Mouse (Mus musculus): ENCODE measurements at regions not wholly inside any gene's neighbourhood (a gene's known extent, or its start where the extent isn't known, plus 50 kb on each side); places are given as distances from the start of the nearest gene placed in this dataset.

DNA sequence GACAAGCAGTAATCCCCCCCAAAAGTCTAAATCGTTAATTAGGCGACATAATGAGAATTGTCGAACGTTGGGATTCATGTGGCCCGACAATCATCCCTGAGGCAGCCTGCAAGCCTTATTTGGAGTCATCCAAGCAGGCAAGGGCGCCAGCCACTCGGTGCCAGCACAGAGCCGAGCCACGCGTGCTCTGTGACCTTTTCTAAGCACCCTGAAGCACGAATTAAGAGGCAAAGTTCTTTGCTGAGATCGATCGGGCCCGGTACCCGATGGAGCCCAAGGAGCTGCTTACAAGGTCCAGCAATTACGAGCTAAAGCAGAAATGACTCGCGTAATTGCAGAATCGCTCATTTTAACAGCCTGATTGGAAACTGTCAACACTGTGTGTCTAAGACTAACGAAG lies 61.9 kb upstream of the Ppp2r5c start:
- no peak for DNase-seq
- TF ChIP-seq CTCF (IDR thresholded peaks at IDR 0.05; ENCODE audit: borderline replicate concordance, control insufficient read depth, extremely low read depth, insufficient read depth, low read length, poor library complexity) (no peak), POLR2A (IDR thresholded peaks at IDR 0.05; ENCODE audit: control insufficient read depth, extremely low read depth, insufficient read depth, low read length, poor library complexity) (no peak)
- no peak overlapping the region for H3K27ac ChIP-seq (ENCODE audit: control insufficient read depth, insufficient read depth, low read length)
- no peak overlapping the region for H3K4me3 ChIP-seq (ENCODE audit: control insufficient read depth, insufficient read depth, low read length)
- H3K4me1 ChIP-seq (replicated peaks; ENCODE audit: control insufficient read depth, insufficient read depth, low read length): 0 out of 2 replicates have a peak, but pooled peaks cover 2% of the 10 kb centered on the region
- WGBS: 92% methylated on average over 20 of the region's 20 CpGs
- no peaks in the 10 kb centered on the region for H3K27me3 ChIP-seq (ENCODE audit: control insufficient read depth, insufficient read depth, low read length)
- no peaks in the 10 kb centered on the region for H3K36me3 ChIP-seq (ENCODE audit: control insufficient read depth, insufficient read depth, low read length)

DNA sequence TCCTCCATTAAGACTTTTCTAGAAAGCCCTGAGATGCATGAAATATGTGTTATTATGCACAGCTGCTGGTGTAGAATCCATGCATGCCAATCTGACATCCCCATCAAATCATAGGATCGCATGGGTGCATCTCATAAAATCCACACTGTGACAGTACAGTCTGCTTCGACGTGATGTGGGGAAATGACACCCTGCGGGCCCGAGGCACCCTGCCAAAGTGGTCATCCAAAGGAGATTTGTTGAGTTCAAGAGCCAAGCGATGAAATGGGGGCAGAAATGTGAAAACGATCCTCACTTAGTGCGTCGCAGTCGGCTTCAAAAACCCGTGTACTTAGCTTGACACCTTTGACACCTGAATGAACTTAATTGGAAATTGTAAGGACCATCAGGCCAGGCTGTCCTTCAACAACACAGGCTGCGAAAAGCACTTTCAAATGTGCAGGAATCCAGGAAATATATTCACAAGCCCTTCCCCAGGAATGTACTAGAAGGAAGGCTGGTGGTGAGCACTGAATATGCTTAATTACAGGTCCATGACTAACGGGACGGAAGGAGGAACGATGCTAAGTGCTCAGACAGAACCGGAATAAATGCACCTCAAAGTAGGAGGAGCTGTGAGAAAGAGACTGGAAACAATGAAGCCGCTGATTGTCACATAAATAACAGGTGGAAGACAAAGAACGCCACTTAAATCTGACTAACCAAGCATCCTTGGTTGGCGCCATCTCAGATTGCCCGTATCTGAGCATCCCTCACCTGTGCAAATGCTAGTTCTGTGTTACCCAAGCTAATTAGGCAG lies 60.9 kb upstream of the Ppp2r5c start:
- no peak overlapping the region for H3K4me3 ChIP-seq (ENCODE audit: control insufficient read depth, insufficient read depth, low read length)
- 89% methylated on average over 20 of the region's 20 CpGs for WGBS
- H3K36me3 ChIP-seq (ENCODE audit: control insufficient read depth, insufficient read depth, low read length): no peaks in the 10 kb centered on the region
- H3K27me3 ChIP-seq (ENCODE audit: control insufficient read depth, insufficient read depth, low read length): no peaks in the 10 kb centered on the region
- TF ChIP-seq CTCF (IDR thresholded peaks at IDR 0.05; ENCODE audit: borderline replicate concordance, control insufficient read depth, extremely low read depth, insufficient read depth, low read length, poor library complexity): no peak
- no peak for TF ChIP-seq POLR2A (IDR thresholded peaks at IDR 0.05; ENCODE audit: control insufficient read depth, extremely low read depth, insufficient read depth, low read length, poor library complexity)
- no peak overlapping the region for H3K27ac ChIP-seq (ENCODE audit: control insufficient read depth, insufficient read depth, low read length)
- H3K4me1 ChIP-seq (replicated peaks; ENCODE audit: control insufficient read depth, insufficient read depth, low read length): 0 out of 2 replicates have a peak, but pooled peaks cover 2% of the 10 kb centered on the region
- no peak for DNase-seq

DNA sequence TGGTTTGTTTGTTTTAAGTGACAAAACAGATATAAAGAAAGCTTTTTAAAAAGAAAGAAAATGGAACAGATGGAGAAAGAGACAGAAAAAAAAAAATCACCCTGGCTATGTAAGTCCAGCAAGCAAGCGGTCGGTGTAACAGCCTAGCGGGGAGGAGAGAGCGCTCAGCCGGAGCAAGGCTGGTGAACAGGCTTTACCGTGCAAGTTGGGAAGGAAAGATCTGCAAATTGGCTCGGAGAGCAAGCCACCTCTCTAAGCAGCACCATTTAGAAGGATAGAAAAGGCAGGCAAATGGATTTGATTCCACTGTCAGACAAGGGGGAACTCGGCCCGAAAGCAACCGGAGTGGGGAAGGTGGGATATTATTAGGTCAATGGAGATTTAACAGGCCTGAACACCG lies 59.9 kb upstream of the Ppp2r5c start:
- Histone ChIP-seq H3K27me3 (ENCODE audit: control insufficient read depth, insufficient read depth, low read length) (no peaks in the 10 kb centered on the region), H3K36me3 (ENCODE audit: control insufficient read depth, insufficient read depth, low read length) (no peaks in the 10 kb centered on the region), H3K27ac (ENCODE audit: control insufficient read depth, insufficient read depth, low read length) (no peak overlapping the region), H3K4me3 (ENCODE audit: control insufficient read depth, insufficient read depth, low read length) (no peak overlapping the region), H3K4me1 (replicated peaks; ENCODE audit: control insufficient read depth, insufficient read depth, low read length) (no peaks in the 10 kb centered on the region)
- no peak for DNase-seq
- no peak for TF ChIP-seq CTCF (IDR thresholded peaks at IDR 0.05; ENCODE audit: borderline replicate concordance, control insufficient read depth, extremely low read depth, insufficient read depth, low read length, poor library complexity)
- no peak for TF ChIP-seq POLR2A (IDR thresholded peaks at IDR 0.05; ENCODE audit: control insufficient read depth, extremely low read depth, insufficient read depth, low read length, poor library complexity)
- 92% methylated on average over 11 of the region's 11 CpGs for WGBS

DNA sequence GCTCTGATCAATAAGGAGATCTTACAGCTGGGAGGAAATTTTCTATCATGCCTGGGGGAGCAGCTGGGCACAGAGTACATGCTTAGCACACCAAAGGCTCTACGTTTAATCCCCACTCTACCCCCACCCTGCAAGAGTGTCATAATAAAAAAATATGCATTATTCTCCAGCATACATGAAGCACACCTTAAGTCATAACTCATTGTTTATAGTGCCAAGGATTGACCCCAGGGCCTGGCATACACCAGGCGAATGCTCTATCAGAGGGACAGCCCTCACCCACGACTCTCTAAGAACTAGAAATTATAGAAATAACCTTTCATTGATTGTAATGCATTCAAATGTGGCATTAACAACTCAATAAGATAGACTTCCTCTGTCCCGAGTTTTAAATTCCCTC lies 59.4 kb upstream of the Ppp2r5c start:
- H3K27ac ChIP-seq (ENCODE audit: control insufficient read depth, insufficient read depth, low read length): no peak overlapping the region
- no peaks in the 10 kb centered on the region for H3K36me3 ChIP-seq (ENCODE audit: control insufficient read depth, insufficient read depth, low read length)
- no peak overlapping the region for H3K4me3 ChIP-seq (ENCODE audit: control insufficient read depth, insufficient read depth, low read length)
- DNase-seq: no peak
- WGBS: 81% methylated on average over 4 of the region's 4 CpGs
- no peaks in the 10 kb centered on the region for H3K4me1 ChIP-seq (replicated peaks; ENCODE audit: control insufficient read depth, insufficient read depth, low read length)
- H3K27me3 ChIP-seq (ENCODE audit: control insufficient read depth, insufficient read depth, low read length): no peaks in the 10 kb centered on the region
- TF ChIP-seq POLR2A (IDR thresholded peaks at IDR 0.05; ENCODE audit: control insufficient read depth, extremely low read depth, insufficient read depth, low read length, poor library complexity) (no peak), CTCF (IDR thresholded peaks at IDR 0.05; ENCODE audit: borderline replicate concordance, control insufficient read depth, extremely low read depth, insufficient read depth, low read length, poor library complexity) (no peak)

DNA sequence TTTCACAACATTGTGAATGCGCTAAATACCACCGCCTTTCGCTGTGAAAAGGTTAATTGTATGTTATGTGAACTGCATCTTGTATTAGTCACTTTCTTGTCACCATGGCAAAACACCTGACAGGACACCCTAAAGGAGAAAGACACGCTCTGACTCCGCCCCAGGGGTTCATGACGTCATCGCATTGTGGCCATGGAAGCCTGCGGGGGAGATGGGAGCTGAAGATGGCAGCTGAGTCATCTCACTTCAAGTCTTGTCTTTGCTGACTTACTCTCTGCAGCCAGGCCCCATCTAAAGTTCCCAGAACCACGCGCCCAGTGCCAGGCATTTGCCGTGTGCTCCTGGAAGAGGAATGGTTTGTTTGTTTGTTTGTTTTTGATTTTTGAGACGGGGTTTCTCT lies 57.5 kb upstream of the Ppp2r5c start:
- no peak for DNase-seq
- 79% methylated on average over 12 of the region's 12 CpGs for WGBS
- H3K27me3 ChIP-seq (ENCODE audit: control insufficient read depth, insufficient read depth, low read length): no peaks in the 10 kb centered on the region
- no peak overlapping the region for H3K4me3 ChIP-seq (ENCODE audit: control insufficient read depth, insufficient read depth, low read length)
- no peaks in the 10 kb centered on the region for H3K36me3 ChIP-seq (ENCODE audit: control insufficient read depth, insufficient read depth, low read length)
- TF ChIP-seq CTCF (IDR thresholded peaks at IDR 0.05; ENCODE audit: borderline replicate concordance, control insufficient read depth, extremely low read depth, insufficient read depth, low read length, poor library complexity) (no peak), POLR2A (IDR thresholded peaks at IDR 0.05; ENCODE audit: control insufficient read depth, extremely low read depth, insufficient read depth, low read length, poor library complexity) (no peak)
- H3K4me1 ChIP-seq (replicated peaks; ENCODE audit: control insufficient read depth, insufficient read depth, low read length): no peaks in the 10 kb centered on the region
- no peak overlapping the region for H3K27ac ChIP-seq (ENCODE audit: control insufficient read depth, insufficient read depth, low read length)

DNA sequence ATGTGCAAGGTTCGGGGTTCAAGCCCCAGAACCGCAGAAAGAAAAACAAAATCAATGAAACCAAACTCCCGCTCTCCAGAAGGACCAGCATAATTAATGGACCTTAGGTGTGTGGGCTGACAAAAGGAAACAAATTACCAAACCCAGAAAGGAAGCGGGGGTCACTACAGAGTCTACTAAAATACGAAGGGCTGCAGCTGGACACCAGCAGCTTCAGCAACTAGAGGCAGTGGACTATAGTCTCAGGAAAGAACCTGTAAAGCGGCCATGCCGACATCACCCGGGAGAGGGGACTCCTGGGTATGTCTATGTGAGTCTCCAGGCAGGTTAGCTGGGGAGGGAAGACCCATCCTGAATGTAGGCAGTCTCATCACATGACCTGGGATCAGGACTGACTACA lies 55.5 kb upstream of the Ppp2r5c start:
- 87% methylated on average over 8 of the region's 8 CpGs for WGBS
- TF ChIP-seq CTCF (IDR thresholded peaks at IDR 0.05; ENCODE audit: borderline replicate concordance, control insufficient read depth, extremely low read depth, insufficient read depth, low read length, poor library complexity): no peak
- no peak for TF ChIP-seq POLR2A (IDR thresholded peaks at IDR 0.05; ENCODE audit: control insufficient read depth, extremely low read depth, insufficient read depth, low read length, poor library complexity)

More for the DNA sequence above, 55.5 kb upstream of the Ppp2r5c start:
- Histone ChIP-seq H3K27ac (ENCODE audit: control insufficient read depth, insufficient read depth, low read length) (no peak overlapping the region), H3K4me3 (ENCODE audit: control insufficient read depth, insufficient read depth, low read length) (no peak overlapping the region), H3K27me3 (ENCODE audit: control insufficient read depth, insufficient read depth, low read length) (no peaks in the 10 kb centered on the region), H3K36me3 (ENCODE audit: control insufficient read depth, insufficient read depth, low read length) (no peaks in the 10 kb centered on the region), H3K4me1 (replicated peaks; ENCODE audit: control insufficient read depth, insufficient read depth, low read length) (no peaks in the 10 kb centered on the region)
- no peak for DNase-seq
